Mouse (Mus musculus): ENCODE data around the gene Plaa.
"Not testable (repeated sequence)": the region's sequence is repeated elsewhere in the genome, so short reads cannot be mapped to it uniquely, and the experiment has no call there.

Gene Plaa

DNA sequence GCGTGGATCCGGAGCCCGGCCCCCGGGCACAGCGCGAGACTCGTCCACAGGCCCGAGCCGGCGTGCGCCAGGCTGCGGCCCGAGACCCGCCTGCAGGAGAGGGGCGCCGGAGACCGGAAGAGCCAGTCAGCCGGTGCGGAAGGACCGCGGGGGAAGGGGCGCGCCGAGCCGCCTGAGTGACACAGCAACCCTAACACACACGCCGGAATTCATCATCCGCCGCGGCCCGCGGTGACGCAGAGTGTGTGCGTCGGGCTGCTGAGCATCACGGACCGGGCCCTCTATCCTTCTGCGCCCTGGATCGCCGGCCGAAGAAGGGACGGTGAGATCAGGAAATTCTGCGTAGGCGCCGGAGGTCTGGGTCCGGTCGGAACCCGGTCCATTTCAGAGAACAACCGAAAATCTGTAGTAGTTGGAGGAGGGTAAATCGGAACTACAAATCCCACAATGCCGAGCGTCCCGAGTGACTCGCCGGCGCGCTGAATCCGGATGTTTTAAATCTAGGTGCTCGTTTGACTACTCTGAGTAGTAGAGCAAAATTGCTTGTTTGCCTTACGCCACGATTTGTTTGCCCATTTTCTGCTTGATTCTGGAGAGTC is at the start of gene Plaa:
Plaa (minus strand) TSS at position 214 of the 599 bp plus-strand sequence.
- peak; percentile 97 for DNase-seq (ENCODE audit: low read depth, low spot score)

DNA sequence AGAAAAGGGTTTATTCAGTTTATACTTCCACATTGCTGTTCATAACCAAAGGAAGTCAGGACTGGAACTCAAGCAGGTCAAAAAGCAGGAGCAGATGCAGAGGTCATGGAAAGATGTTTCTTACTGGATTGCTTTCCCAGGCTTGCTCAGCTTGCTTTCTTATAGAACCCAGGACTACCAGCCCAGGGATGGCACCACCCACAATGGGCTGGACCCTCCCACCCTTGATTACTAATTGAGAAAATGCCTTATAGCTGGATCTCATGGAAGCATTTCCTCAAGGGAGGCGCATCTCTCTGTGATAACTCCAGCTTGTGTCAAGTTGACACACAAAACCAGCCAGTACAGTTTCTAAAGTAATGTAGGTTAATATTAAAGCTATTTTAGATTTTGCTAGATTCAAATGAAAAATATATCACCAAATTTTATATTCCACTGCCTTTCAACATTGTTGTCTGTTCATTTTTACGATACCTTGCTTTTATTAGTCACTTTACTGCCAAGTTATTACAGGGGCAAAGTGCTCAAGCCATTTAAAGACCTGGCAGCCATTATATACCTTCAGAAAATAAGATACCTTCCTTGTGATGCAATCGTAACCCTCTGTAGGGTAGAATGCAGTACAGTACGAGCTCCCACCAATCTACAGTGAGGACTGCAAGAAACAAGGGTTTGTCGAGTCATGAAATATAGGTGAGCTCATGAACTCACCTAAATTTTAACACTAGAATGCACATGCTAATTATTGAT is 47.6 kb upstream of the Plaa start:
- not testable (repeated sequence) for DNase-seq (ENCODE audit: low read depth, low spot score)

GRCm38 (mm10) chr4:94649920-94650319 is 46.9 kb upstream of the Plaa start, which contains the start of gene Lrrc19:
Gene Lrrc19, minus strand, starts transcription at chr4:94650144.
- no peak for DNase-seq (ENCODE audit: low read depth, low spot score)

- no peak for DNase-seq (ENCODE audit: low read depth, low spot score)
Observed at GRCm38 (mm10) chr4:94643141-94643540, 40.1 kb upstream of the Plaa start.

- no peak for DNase-seq (ENCODE audit: low read depth, low spot score)
Observed at GRCm38 (mm10) chr4:94620077-94620476, 17.0 kb upstream of the Plaa start.

DNA sequence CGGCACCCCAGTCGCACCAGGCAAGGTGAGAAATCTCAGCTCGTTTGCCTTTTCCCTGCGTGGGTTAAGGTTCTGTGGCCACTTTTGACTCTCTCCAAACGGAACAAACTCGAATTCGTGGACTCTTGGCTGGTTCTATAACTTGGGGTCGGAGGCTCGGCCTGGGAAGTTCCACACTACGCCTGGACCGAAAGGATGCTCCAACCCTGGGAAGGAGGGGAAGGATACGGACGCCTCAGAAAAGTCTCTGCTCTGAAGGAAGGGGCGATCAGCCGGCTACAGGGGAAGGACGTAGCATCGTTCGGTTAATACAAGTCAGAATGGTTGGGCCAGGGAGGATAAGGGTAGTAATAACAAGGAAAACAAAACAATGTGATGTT is 11.6 kb upstream of the Plaa start:
- DNase-seq (ENCODE audit: low read depth, low spot score): no peak

- DNase-seq (ENCODE audit: low read depth, low spot score): peak; percentile 96
Observed at GRCm38 (mm10) chr4:94613972-94614626, 11.1 kb upstream of the Plaa start, which contains the start of gene Ift74. Gene Ift74, plus strand, starts transcription at chr4:94614491.

- no peak for DNase-seq (ENCODE audit: low read depth, low spot score)
Observed at GRCm38 (mm10) chr4:94610339-94610738, 7.3 kb upstream of the Plaa start.

- no peak for DNase-seq (ENCODE audit: low read depth, low spot score)
Observed at GRCm38 (mm10) chr4:94605591-94605990, 2.5 kb upstream of the Plaa start.

DNA sequence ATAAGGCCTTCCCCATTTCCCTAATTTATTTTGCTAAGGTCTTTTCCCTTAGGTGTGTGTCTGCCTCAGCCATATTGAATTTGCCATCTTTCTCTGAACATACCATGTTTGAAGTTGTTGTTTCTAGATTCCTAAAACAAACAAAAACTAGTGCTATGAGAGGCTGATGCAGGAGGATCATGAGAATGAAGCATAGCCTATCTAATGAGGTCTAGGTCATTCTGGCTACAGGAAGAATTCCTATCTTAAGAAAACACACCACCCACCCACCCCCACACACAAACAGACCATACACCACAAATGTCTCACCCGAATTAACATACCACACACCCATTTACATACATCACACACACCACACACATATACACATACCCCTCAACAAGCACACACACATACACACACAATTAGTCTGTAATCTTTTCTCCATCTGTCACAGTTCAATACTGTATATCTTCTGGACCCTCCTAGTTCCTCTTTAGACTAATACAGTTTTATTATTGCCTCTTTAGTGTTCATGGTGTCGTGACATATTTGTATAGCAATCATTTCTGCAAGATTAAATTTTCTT is 1.5 kb upstream of the Plaa start:
- no peak for DNase-seq (ENCODE audit: low read depth, low spot score)

DNA sequence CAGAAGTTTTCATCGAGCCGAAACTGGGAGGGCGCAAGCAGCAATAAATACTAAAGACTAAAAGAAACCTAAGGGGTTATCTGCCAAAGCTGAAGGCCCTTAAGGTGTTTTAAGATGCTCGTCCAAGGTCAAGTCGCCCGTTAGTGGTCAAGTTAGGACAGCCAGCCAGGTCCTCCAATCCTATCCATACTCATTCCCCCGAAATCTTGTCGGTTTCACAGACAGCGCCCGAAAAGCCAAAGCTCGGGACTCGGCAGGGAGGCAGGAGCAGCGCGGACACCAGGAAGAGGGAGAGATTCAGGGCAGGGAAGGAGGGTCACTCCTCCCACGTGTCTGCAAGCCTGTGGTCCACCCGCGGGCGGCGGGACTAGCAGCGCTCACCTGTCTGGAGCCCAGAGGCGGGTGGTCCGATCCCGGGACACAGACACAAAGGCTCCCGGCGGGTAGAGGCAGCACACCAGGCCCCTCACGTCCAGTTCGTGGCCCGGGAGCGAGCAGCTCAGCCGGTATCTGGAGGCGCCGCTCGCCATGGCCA is 481 bp downstream of the Plaa start:
- DNase-seq (ENCODE audit: low read depth, low spot score): no peak

DNA sequence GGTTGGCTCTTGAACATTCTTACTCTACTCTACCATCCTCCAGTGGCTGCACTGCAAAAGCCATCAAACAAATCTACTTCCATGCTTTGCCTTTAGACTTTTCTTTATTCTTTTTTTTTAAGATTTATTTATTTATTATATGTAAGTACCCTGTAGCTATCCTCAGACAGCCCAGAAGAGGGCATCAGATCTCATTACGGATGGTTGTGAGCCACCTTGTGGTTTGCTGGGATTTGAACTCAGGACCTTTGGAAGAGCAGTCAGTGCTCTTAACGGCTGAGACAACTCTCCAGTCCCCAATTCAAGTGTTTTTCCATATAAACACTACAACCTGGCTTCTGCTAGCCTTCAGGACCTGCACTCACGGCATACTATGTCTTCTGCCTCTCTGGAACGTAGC is 1.6 kb downstream of the Plaa start:
- peak; percentile 52 for DNase-seq (ENCODE audit: low read depth, low spot score)

DNA sequence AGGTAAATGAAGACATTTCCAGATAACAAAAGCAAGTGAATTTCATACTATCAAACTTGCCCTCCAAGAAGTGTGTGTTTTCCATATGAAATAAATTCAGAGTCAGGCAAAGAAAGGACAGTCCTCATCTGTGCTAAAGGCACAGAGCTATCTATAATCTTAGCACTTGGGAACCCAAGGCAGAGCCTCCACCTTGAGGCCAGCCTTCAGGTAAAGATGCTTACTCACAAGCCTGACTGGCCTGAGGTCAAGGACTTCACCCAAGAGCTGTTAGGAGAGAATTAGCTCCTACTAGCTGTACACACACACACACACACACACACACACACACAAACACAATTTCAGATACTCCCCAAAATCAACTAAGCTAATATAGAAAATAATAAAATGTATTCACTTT is 10.3 kb downstream of the Plaa start:
- no peak for DNase-seq (ENCODE audit: low read depth, low spot score)

DNA sequence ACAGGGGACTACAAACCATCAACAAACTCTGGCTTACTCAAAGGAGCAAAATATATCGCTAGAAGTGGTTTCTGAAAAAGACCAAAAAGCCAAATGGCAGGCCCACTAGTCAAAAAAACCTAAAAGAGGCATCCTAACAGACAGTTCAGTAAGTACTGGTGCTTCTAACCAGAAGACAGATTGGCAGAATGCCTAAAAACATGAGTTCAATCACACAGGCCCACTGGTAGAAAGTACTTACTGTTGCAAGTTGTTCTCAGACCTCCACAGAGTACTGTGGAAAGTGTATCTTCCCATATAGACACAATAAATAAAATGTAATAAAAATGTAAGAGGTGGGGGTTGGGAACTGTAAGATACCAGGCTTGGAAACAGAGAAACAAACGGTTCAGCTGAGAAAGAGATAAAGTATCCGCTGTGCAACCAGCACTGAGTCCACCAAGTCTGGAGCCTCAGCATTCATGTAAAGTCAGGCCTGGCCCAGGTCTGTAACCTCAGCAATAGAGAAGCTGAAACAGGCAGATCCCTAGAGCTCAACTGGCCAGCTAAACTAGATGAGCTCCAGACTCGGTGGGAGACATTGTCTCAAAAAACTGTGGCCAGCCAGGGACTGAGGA is 11.2 kb downstream of the Plaa start:
- DNase-seq (ENCODE audit: low read depth, low spot score): no peak

DNA sequence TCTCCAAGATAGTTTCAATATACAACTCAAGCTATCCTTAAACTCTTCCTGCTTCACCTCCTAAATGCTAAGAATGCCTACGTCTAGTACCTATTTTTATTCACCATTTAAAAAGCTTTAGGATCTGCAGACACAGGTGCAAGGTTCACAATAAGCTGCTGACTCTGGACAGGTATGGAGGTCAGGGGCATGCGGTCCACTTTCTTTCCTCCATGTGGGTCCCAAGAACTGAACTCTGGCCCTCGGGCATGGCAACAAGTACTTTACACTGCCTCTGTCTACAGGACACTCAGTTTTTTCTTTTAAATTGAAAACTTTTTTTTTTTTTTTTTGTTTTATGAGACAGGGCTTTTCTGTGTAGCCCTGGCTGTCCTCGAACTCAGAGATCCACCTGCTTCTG is 30.4 kb downstream of the Plaa start:
- no peak for DNase-seq (ENCODE audit: low read depth, low spot score)

- no peak for DNase-seq (ENCODE audit: low read depth, low spot score)
Observed at GRCm38 (mm10) chr4:94564297-94564696, 38.7 kb downstream of the Plaa start.

- DNase-seq (ENCODE audit: low read depth, low spot score): no peak
Observed at GRCm38 (mm10) chr4:94561954-94562648, 40.9 kb downstream of the Plaa start.

DNA sequence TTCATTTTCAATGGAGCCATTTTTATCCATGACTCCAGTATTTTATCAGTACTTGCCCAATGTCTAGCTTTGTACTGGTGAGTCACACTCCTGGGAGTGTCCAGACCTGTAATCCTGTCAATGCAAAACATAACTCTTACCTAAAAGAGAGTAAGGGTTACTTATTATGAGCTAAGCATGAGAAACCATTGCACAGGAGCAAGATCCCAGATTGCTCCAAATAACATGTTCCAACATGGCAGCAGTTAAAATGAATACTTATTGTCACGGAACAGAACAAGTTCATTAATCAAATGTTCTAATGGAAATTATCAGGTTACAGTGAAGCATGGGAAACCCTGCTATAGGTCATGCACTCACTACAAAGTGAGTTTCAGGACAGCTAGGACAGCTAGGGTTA is 42.7 kb downstream of the Plaa start:
- DNase-seq (ENCODE audit: low read depth, low spot score): no peak

DNA sequence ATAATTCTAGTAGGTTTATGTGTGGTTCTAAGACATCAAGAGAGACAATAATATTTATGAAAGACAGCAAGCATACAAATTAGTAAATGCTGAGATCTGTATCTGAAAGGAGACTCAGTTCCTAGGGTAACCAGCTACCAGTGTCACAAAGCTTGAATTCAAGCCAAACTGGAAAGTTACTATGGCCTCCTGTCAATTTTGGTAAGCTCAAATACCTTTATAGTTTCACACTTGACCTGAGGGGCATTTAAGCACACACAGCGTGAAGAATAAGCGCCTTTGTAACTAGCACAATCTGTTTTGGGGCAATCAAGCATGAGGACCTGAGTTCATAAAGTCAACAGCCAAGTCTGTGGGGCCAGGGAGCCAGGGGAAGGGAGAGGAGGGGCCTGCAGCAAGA is 43.8 kb downstream of the Plaa start:
- DNase-seq (ENCODE audit: low read depth, low spot score): no peak

DNA sequence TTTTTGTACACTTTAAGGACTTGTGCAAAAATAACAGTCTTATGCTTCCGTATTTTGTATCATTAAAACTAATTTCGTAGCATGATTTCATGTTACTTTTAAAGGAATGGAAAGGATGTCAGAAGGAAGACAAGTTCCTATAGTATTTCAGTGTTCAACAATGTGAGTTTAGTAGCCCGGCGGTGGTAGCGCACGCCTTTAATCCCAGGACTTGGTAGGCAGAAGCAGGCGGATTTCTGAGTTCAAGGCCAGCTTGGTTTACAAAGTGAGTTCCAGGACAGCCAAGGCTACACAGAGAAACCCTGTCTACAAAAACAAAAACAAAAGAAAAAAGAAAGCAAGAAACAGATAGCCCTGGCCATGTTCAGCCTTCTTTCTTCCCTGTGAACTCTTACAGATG is 45.9 kb downstream of the Plaa start:
- DNase-seq (ENCODE audit: low read depth, low spot score): no peak

Data from A20 (cell line).